Mouse (Mus musculus) hindbrain, embryonic 11.5 days (tissue): ENCODE measurements at regions not wholly inside any gene's neighbourhood (a gene's known extent, or its start where the extent isn't known, plus 50 kb on each side); places are given as distances from the start of the nearest gene placed in this dataset.

Source experiments
- ATAC-seq: fragments of 200-750 bp; cut with Nextera tagmentation; 2 replicates; pipeline ENCODE4 v1.8.0; 2017; ENCODE audit warnings: mild to moderate bottlenecking, moderate TSS enrichment, moderate library complexity; ENCODE audit not compliant: low FRiP score
- DNase-seq: peaks from one replicate; pipeline ENCODE4 v3.0.0-alpha.2; 2015; ENCODE audit warnings: low spot score
- H3K27ac ChIP-seq: fragments of 300-500 bp; sonication (generic); 2 replicates; pipeline ENCODE4 v1.5.1; 2014; ENCODE audit warnings: mild to moderate bottlenecking, low read depth, low read length
- H3K27me3 ChIP-seq: fragments of 300-500 bp; sonication (generic); 2 replicates; pipeline ENCODE4 v1.6.1; 2014; ENCODE audit warnings: mild to moderate bottlenecking, low read length, moderate library complexity, mixed read lengths; ENCODE audit not compliant: control insufficient read depth, insufficient read depth
- H3K36me3 ChIP-seq: fragments of 300-500 bp; sonication (generic); 2 replicates; pipeline ENCODE4 v1.6.1; 2014; ENCODE audit warnings: mild to moderate bottlenecking, low read length, moderate library complexity, mixed read lengths; ENCODE audit not compliant: control insufficient read depth, insufficient read depth
- H3K4me1 ChIP-seq: fragments of 300-500 bp; sonication (generic); replicated peaks from 2 replicates; pipeline ENCODE4 v1.6.1; 2014; ENCODE audit warnings: low read length, mixed read lengths; ENCODE audit not compliant: control insufficient read depth, insufficient read depth
- H3K4me2 ChIP-seq: fragments of 300-500 bp; sonication (generic); replicated peaks from 2 replicates; pipeline ENCODE4 v1.6.1; 2014; ENCODE audit warnings: mild to moderate bottlenecking, low read depth, low read length
- H3K4me3 ChIP-seq: fragments of 300-500 bp; sonication (generic); 2 replicates; pipeline ENCODE4 v1.5.1; 2014; ENCODE audit warnings: low read depth, low read length
- H3K9ac ChIP-seq: fragments of 300-500 bp; sonication (generic); 2 replicates; pipeline ENCODE4 v1.6.1; 2014; ENCODE audit warnings: low read depth, low read length
- H3K9me3 ChIP-seq: fragments of 300-500 bp; sonication (generic); 2 replicates; pipeline ENCODE4 v1.6.1; 2016; ENCODE audit warnings: low read length; ENCODE audit not compliant: control insufficient read depth
- WGBS: fragments of 180-500 bp; shearing (Covaris S2); extraction: QIAGEN DNeasy Blood & Tissue Kit; methylation state at CpG from one replicate; pipeline ENCODE4 v1.1.7; 2014; 5-methylcytosine and 5-hydroxymethylcytosine counted together

DNA sequence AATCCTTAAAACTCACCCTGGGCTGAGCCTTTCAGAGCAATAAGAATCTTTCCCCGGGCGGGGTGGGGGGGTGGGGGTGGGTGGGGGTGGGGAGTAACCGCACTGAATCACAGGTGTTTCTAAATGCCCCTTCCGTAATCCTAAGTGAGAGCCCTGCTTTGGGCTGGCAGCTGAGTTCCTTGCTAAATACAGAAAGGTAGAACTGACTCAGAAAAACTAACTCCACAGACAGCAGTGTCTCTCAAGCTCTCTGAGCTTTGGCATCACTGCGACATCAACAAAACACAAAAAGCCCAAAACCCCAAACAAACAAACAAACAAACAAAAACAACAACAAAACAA is 105.9 kb upstream of the Map4k3 start:
- ATAC-seq (no peak), DNase-seq (no peak)
- H3K27me3 ChIP-seq = no peaks in the 10 kb centered on the region
- H3K4me1 ChIP-seq = no peaks in the 10 kb centered on the region
- H3K9ac ChIP-seq = no peak overlapping the region
- H3K9me3 ChIP-seq = no peaks in the 10 kb centered on the region
- WGBS = 48% methylated on average over 5 of the region's 5 CpGs
- no peak overlapping the region for H3K27ac ChIP-seq
- H3K36me3 ChIP-seq = no peaks in the 10 kb centered on the region
- no peak overlapping the region for H3K4me2 ChIP-seq
- H3K4me3 ChIP-seq = no peak overlapping the region

DNA sequence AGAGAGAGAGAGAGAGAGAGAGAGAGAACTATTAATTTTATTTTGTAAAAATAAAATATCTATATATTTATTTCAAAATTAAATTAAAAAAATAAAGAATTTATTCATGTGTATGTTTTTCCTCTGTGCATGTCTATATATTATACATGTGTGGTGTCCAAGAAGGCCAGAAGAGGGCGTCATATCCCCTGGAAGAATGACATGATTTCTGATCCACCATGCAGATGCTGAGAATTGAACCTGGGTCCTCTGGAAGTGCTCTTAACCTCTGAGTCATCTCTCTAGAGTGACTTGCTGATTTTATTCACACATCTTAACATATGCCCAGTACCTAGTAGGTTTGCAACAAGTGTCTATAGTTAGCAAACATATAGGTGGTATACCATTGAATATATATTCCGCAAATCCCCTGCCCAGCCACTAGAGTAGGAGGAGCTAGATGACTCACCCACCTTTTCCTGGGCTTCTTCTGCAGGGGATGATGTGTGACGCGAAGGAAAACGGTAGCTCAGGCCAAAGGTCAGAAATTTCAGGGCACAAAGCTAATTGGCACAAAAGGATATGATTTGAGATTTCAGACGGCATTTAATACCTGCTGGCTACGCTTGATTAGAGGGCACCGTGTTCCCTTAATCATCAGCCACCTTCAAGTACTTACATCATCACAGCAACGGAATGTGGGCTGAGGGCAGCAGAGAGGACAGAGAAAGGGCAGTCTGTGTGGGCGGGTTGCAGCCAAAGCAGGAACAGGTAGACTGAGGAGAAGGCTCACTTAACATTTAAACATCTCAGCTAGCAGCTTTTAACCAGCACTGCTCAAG is 105.3 kb upstream of the Map4k3 start:
- ATAC-seq (no peak), DNase-seq (no peak)
- 44% methylated on average over 10 of the region's 10 CpGs for WGBS
- Histone ChIP-seq H3K9me3 (no peaks in the 10 kb centered on the region), H3K27ac (no peak overlapping the region), H3K4me1 (no peaks in the 10 kb centered on the region), H3K27me3 (no peaks in the 10 kb centered on the region), H3K4me2 (no peak overlapping the region), H3K9ac (no peak overlapping the region), H3K4me3 (no peak overlapping the region), H3K36me3 (no peaks in the 10 kb centered on the region)

- H3K4me2 ChIP-seq = no peak overlapping the region
- 84% methylated on average over 4 of the region's 4 CpGs for WGBS
- no peak overlapping the region for H3K4me3 ChIP-seq
- no peak overlapping the region for H3K9ac ChIP-seq
- H3K36me3 ChIP-seq = no peaks in the 10 kb centered on the region
- no peaks in the 10 kb centered on the region for H3K9me3 ChIP-seq
- no peak overlapping the region for H3K27ac ChIP-seq
- ATAC-seq = no peak
- H3K27me3 ChIP-seq = no peaks in the 10 kb centered on the region
- DNase-seq = no peak
- H3K4me1 ChIP-seq = no peaks in the 10 kb centered on the region
Observed at GRCm38 (mm10) chr17:80831686-80832085, 103.4 kb upstream of the Map4k3 start.

GRCm38 (mm10) chr17:80827896-80828295 is 99.6 kb upstream of the Map4k3 start:
- no peak for ATAC-seq
- no peak overlapping the region for H3K4me2 ChIP-seq
- no peak overlapping the region for H3K9ac ChIP-seq
- no peaks in the 10 kb centered on the region for H3K9me3 ChIP-seq
- H3K36me3 ChIP-seq = no peaks in the 10 kb centered on the region
- no peaks in the 10 kb centered on the region for H3K4me1 ChIP-seq
- H3K27me3 ChIP-seq = no peaks in the 10 kb centered on the region
- DNase-seq = no peak
- H3K4me3 ChIP-seq = no peak overlapping the region
- 76% methylated on average over 2 of the region's 2 CpGs for WGBS
- no peak overlapping the region for H3K27ac ChIP-seq

- no peak for ATAC-seq
- no peak overlapping the region for H3K27ac ChIP-seq
- no peak overlapping the region for H3K9ac ChIP-seq
- DNase-seq = no peak
- H3K9me3 ChIP-seq = no peaks in the 10 kb centered on the region
- WGBS = 94% methylated on average over 17 of the region's 17 CpGs
- no peaks in the 10 kb centered on the region for H3K27me3 ChIP-seq
- H3K4me2 ChIP-seq = no peak overlapping the region
- H3K4me3 ChIP-seq = no peak overlapping the region
- no peaks in the 10 kb centered on the region for H3K4me1 ChIP-seq
- H3K36me3 ChIP-seq = no peaks in the 10 kb centered on the region
Observed at GRCm38 (mm10) chr17:80827361-80827760, 99.1 kb upstream of the Map4k3 start.

DNA sequence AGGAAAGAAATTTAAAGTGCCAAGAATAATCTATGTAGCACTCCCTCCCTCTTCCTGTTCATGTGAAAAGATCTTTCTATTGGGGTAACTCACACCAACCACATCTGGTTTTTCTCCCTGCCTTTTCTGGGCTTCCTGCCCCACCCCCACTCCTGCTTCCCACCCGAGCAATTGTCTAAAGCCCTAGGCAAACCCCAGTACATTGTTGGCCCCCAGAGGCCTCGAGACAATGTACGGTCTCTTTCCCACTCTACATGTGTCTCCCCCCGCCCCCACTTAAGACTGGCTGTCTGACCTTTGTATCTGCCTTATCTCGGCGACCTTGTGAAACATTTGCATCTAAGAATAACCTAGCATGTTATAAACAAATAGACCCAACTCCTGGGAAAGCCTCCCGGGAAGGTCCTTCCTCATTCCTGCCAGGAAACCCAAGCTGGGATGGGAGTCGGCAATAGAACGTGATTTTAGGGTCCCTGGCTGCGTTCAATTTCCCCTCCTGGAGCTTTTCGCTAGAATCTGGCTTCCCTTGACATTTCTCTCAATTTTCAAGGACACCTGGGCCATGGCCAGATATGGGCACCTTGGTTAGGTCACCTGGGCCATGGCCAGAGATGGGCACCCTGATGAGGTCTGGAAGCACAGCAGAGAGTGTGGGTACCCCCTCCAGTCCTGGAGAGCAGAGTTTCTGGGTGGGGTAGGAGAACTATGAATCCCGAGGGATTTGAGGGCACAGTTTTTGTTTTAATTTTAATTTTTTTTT is 97.9 kb upstream of the Map4k3 start:
- Histone ChIP-seq H3K9ac (no peak overlapping the region), H3K4me2 (no peak overlapping the region), H3K27ac (no peak overlapping the region), H3K27me3 (no peaks in the 10 kb centered on the region), H3K4me3 (no peak overlapping the region), H3K36me3 (no peaks in the 10 kb centered on the region), H3K9me3 (no peaks in the 10 kb centered on the region), H3K4me1 (no peaks in the 10 kb centered on the region)
- 49% methylated on average over 12 of the region's 12 CpGs for WGBS
- ATAC-seq (no peak), DNase-seq (peak; percentile 26)

DNA sequence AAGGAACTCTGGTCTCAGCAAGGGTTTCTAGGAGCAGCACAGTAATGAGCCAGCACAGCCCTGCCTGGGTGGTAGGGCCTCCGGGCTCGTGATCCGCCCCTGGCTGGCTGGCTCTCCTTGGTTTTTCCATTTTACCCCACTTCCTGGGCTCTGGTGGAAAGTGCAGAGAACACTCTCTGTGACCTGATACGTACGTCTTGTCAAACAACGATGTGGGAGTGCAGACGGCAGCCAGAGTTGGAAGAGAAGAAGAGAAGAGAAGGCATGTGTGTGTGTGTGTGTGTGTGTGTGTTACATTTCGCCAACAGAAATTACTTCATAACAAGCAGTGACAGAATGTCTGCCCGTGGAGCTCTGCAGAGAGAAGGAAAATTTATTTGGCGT is 97.2 kb upstream of the Map4k3 start:
- DNase-seq (no peak), ATAC-seq (no peak)
- Histone ChIP-seq H3K27me3 (no peaks in the 10 kb centered on the region), H3K4me3 (no peak overlapping the region), H3K36me3 (no peaks in the 10 kb centered on the region), H3K9ac (no peak overlapping the region), H3K4me2 (no peak overlapping the region), H3K9me3 (no peaks in the 10 kb centered on the region), H3K4me1 (no peaks in the 10 kb centered on the region), H3K27ac (no peak overlapping the region)
- WGBS = 66% methylated on average over 10 of the region's 10 CpGs

- H3K27me3 ChIP-seq = no peaks in the 10 kb centered on the region
- no peaks in the 10 kb centered on the region for H3K36me3 ChIP-seq
- H3K9ac ChIP-seq = no peak overlapping the region
- WGBS = 85% methylated on average over 13 of the region's 13 CpGs
- no peak overlapping the region for H3K4me3 ChIP-seq
- H3K4me1 ChIP-seq = no peaks in the 10 kb centered on the region
- H3K4me2 ChIP-seq = no peak overlapping the region
- H3K9me3 ChIP-seq = no peaks in the 10 kb centered on the region
- H3K27ac ChIP-seq = no peak overlapping the region
- DNase-seq = no peak
- no peak for ATAC-seq
Observed at GRCm38 (mm10) chr17:80824826-80825517, 96.7 kb upstream of the Map4k3 start.
